Mouse (Mus musculus): ENCODE measurements around the gene Phospho1.

Phospho1 gene

DNA sequence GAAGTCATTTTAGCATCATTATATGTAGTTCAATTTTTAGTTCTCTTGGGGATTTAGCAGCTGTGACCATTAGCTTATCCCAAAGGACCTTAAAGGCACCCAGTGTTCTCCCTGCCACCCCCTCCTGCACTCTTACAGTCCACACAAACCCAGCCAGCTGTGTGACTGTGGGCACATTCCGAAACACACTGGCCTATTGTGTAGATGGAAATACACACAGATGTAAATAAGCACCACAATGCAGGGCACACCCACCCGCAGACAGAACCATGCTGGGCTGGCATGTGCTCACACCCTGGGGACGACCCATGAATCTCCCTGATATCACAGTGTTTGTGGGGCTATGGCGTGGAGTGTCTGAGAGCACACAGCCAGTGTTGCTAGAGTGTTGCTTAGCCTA, 12.1 kb upstream of the Phospho1 start:
- peak; percentile 43 for DNase-seq (ENCODE audit: low read depth, low spot score)

DNA sequence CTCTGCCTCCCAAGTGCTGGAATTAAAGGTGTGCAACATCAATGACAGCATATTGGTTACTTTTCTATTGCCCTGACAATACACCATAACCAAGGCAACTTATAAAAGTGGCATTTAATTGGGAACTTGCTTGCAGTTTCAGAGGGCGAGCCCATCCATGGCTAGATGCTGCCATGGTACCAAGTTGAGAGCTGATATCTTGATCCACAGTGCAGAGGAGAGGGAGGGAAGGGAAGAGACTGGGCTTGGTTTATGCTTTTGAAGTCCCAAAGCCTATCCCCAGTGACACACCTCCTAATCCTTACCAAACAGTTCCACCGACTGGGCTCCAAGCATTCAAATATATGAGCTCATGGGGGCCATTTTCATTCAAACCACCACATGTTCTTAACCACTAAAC, 10.2 kb upstream of the Phospho1 start:
- DNase-seq (ENCODE audit: low read depth, low spot score) = no peak

DNA sequence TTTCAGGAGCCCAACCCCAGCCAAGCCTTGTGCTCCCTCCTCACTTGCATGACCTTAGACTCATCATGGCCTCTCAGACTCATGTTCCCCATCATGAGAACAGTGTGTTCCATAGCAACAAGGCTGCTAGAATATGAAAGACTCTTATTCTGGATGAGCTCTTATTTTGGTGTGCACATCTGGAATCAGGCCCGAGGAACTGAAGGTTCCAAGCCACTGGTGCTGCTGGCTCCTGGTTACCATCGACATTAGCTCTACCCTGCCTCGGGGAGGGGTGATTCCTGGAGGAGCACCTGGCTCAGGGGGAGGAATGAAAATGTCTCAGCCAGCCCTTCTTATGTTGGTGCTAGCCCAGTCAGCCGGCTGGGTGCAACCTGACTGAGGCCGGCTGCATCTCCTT, 9.4 kb upstream of the Phospho1 start:
- no peak for DNase-seq (ENCODE audit: low read depth, low spot score)

DNA sequence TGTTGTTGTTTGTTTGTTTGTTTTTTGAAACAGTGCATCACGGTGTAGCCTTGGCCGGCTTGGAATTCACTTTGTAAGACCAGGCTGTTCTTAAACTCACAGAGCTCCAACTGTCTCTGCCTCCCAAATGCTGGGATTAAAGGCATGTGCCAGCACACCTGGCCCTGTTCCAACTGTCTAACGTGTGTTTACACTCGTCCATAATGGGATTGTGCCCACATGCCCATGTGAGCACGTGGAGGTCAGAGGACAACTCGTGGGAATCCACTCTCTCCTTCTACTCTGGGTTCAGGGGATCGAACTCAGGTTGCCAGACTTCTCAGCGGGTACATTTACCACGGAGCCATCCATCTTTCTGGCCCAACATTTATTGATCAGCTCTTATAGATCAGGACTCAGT, 8.9 kb upstream of the Phospho1 start:
- DNase-seq (ENCODE audit: low read depth, low spot score) = no peak

DNA sequence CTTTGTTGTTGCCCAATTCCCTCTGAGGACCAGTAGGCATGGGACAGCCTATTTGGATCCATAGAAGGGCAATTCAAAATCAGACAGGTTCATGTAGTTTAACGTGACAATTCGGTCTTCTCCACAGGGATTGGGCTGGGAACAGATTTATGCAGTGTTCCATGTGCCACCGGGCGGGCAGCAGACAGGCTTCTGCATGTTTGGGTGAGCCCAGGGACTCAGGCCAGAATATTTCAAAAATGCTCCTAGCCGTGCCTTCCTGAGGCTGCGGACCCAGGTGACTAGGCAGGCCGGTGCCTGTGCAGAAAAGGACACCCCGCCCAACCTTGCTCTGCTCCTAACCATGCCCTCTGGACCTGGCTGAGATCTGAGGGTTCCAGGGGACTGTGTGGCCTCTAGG, 5.2 kb upstream of the Phospho1 start:
- DNase-seq (ENCODE audit: low read depth, low spot score) = no peak

DNA sequence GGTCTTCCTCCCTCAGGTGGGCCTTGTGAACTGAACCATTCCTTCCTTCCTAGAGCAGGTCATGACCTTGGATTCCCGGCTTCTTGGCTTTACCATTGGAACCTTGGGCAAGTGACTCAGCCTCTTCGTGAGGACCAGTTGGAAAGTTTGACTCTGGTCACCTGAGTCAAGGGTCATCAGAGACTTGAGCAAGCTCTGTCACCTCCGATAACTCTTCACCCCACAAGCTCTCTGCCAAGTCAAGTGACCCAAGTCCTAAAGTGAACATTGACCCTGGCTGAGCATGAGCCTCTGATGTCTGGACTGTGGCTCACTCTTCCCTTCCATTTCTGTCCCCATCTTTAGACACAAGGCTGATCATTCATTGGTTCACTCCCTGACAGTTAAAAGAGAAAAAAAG, 2.8 kb upstream of the Phospho1 start:
- DNase-seq (ENCODE audit: low read depth, low spot score) = no peak

DNA sequence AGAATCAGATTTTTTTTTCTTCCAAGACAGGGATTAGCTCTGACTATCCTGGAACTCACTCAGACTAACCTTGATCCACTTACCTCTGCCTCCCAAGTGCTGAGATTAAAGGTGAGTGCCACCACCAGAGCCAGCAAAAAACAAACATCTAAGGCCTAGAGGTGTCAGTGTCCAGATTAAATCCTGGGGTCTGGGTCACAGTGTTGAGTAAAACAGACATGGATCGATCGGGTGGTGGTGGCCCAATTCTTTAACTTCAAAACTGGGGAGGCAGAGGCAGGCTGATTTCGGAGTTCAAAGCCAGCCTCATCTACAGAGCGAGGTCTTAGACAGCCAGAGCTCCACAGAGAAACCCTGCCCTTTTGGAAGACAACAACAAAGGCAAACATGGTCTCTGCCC, 1.9 kb upstream of the Phospho1 start:
- DNase-seq (ENCODE audit: low read depth, low spot score) = no peak

DNA sequence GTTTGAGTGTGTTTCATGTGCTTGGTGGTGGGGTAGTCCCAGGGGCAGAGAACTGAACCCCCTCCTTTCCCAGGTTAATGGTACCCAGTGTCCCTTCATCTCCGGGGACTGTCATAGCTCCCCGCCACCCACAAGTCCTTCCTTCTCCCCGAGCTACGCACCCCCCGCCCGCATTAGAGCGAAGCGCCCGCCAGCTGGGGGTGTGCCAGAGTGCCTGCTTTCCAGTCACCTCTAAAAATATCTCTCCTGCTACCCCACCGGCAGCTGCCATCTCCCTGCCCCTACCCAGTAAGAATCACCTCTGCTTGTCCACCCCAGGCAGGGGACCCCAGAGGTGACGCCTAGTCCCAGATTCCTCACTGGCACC, 561 bp downstream of the Phospho1 start:
- DNase-seq (ENCODE audit: low read depth, low spot score) = no peak

DNA sequence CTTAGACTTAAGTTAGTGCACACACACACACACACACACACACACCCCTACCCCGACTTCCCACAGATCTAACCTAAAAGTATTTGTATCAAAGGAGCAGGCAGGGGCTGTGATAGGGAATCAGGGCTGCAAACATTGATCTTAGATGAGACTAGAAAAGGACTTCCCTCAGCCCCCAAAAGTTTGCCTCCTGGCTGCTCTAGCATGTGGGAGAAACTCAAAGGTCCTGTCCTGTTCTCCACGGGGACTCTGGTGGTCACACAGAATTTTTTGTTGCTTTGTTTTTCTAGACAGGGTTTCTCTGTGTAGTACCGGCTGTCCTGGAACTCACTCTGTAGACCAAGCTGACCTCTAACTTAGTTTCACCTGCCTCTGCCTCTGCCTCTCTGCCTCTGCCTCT, 1.3 kb downstream of the Phospho1 start:
- DNase-seq (ENCODE audit: low read depth, low spot score) = no peak

DNA sequence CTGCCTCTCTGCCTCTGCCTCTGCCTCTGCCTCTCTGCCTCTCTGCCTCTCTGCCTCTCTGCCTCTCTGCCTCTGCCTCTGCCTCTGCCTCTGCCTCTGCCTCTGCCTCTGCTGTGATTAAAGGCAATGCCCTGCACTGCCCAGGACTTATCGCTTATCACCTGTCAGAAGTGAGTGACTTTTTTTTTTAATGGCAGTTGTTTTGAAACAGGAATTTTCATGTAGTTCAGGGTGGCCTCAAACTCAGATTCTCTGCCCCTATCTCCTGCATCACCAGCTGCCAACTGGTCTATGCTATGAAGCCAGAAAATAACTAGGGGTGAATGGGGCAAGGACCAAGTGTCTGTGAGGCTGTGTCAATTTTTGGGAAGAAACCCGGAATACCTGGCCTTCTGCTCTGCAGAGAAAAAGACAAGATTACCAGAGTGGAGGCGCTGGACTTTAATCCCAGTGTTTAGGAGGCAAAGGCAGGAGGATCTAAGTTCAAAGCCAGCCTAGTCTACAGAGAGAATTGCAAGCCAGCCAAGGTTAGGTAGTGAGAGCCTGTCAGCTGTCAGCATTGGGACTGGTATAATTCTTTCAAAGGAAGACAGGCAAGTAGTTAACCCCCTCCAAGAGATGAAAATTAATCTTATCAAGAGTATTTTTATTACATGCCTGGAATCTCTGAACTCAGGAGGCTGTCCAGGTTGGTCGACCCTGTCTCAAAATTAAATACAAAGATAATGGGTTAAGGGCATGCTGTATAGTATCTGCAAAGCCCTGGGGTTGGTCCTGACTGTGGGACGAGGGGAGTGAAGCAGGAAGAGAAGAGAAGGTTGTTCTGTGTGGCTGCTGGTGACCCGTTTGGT, 2.2 kb downstream of the Phospho1 start:
- no peak for DNase-seq (ENCODE audit: low read depth, low spot score)

DNA sequence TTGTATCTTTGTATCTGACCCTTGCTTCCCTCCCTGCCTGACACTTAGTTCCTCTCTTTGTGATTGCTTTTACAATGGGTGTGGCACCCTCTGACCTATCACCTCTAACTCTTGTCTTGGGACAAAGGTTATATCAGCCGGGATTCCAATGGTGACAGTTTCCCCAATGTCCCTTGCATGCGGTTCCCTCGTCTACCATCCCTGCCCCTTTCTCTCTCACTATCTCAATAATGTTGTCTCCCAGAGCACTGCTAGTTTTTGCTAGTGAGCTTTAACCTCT, 2.8 kb downstream of the Phospho1 start:
- DNase-seq (ENCODE audit: low read depth, low spot score) = no peak

DNA sequence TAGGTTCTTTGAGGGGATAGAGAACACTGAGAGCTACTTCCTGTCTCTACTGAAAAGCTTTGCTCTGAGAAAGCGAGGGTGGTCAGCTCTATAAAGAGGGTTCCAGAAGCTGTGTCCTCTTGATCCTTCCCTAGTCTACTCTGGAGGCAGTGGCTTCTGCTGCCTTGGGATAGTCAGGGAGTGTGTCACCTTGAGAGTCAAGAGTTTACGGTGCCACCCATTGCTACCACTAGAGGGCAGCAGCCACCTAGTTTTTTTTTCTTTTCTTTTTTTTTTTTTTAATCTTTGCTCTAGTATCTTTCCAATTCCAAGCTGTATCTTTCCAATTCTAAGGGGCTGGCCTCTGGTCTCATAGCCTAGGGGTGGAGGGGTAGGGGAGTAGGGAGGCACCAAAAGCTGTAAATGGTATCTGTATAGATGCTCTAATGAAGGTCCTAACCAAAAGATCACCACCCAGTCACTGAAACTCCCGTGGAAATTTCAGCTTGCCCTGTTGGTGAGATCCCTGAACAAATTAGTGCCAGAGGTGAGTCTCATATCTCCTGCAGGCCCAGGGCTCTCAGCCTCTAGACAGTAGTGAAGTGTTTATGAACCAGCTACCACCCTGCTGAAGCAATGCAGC, 3.3 kb downstream of the Phospho1 start:
- no peak for DNase-seq (ENCODE audit: low read depth, low spot score)

DNA sequence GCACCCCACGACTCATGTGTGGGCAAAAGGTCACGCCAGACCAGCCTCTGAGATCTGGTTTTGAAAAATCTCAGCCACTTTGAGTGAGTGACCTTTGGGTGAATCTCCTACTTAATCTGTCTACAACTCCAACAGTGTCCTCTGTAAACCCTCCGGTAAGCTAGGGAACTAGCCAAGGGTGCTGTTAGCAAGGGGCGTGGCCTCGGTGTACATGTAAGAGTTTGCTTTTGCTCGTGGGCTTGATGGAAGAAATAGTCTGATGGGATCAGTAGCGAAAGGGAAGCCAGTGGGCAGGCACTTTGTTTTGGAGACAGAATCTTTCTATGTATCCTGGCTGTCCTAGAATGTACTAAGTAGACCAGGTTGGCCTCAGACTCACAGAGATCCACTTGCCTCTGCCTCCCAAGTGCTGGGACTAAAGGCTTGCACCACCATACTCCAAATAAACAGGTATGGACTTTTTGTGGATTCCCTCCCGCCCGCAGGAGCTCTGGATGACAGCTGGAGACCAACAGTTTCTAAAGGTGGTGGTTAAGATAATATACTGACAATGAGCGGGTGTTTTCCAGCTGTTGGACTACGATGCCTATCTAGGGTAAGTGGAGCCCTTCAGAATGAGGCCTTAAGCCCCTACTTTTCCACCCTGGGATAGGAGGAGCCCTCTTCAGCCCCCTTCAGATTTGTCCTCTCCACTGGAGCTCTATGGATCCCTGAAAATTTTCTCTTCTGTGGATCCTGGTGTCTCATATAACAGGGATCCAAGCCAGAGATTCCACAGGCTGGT, 4.1 kb downstream of the Phospho1 start:
- no peak for DNase-seq (ENCODE audit: low read depth, low spot score)

DNA sequence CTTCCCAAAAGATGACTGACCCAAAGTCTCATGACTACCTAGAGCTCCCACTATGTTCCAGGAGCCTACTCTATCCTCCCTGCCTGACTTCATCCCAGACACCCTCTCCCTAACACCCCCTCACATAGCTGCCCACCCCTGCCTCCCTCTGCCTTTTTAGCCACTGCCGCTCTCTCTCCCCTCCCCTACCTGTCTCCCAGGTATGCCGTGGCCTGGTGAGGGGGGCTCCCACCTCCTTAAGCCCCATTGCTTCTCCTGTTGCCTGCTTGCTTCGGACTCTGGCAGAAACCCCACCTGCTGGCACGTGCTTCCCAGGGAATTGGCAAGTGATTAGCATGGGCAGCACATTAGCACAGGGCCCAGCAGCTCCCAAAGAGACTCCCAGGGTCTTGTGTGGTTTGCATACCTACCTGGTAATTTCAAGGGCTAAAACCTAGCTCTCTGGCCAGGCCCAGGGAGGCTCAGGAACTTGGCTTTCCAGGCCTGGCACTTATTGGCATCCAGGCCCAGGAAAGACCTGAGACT, 5.3 kb downstream of the Phospho1 start:
- DNase-seq (ENCODE audit: low read depth, low spot score) = no peak

DNA sequence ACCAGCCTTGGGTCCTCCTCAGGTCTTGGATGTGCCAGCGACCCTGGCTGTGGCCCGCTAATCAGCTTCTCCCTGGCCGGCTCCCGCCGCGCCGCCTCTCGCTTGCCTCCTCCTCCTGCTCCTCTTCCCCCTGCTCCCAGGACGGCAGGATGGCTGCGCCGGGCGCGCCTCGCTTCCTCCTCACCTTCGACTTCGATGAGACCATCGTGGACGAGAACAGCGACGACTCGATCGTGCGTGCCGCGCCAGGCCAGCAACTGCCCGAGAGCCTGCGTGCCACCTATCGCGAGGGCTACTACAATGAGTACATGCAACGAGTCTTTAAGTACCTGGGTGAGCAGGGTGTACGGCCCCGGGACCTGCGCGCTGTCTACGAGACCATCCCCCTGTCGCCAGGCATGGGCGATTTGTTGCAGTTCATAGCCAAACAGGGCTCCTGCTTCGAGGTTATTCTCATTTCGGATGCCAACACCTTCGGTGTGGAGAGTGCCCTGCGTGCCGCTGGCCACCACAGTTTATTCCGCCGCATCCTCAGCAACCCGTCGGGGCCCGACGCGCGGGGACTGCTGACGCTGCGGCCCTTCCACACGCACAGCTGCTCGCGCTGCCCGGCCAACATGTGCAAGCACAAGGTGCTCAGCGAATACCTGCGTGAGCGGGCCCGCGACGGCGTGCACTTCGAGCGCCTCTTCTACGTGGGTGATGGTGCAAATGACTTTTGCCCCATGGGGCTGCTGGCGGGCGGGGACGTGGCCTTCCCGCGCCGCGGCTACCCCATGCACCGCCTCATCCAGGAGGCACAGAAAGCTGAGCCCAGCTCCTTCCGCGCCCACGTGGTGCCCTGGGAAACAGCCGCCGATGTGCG, 6.3 kb downstream of the Phospho1 start:
- DNase-seq (ENCODE audit: low read depth, low spot score) = no peak

DNA sequence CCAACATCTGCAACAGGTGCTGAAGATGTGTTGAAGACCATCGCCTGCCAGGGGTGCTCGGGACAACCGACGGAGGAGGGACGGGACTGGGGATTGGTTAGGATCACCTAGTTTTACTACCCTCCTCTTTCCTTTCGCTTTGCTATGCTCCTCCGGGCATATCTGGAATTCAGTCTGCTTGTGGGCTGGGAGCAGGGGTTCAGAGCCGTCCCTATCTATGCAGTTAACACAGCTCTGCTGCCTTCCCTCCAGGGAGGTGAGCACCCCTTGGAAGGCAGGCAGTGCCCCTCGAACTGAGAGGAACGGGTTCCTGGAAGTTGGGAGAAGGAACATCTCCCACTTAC, 6.9 kb downstream of the Phospho1 start:
- no peak for DNase-seq (ENCODE audit: low read depth, low spot score)

DNA sequence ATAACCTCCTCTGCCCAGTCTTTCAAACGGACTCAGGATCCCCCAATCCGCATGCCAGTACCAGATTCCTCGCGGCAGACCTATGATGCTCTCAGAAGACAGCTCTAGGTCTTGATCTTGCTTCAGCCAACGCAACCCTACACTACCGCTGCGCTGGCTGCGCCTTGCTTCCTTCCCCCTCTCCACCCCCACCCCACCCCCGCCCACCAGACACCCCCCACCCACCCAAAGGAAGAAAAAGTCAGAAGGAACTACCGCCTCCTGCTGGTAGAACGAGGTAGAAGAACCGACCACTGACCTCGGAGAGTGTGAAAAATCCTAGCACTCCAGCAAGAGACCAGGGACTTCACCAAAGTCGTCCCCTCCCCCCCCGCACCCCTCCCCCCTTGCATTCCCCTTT, 7.3 kb downstream of the Phospho1 start:
- no peak for DNase-seq (ENCODE audit: low read depth, low spot score)

DNA sequence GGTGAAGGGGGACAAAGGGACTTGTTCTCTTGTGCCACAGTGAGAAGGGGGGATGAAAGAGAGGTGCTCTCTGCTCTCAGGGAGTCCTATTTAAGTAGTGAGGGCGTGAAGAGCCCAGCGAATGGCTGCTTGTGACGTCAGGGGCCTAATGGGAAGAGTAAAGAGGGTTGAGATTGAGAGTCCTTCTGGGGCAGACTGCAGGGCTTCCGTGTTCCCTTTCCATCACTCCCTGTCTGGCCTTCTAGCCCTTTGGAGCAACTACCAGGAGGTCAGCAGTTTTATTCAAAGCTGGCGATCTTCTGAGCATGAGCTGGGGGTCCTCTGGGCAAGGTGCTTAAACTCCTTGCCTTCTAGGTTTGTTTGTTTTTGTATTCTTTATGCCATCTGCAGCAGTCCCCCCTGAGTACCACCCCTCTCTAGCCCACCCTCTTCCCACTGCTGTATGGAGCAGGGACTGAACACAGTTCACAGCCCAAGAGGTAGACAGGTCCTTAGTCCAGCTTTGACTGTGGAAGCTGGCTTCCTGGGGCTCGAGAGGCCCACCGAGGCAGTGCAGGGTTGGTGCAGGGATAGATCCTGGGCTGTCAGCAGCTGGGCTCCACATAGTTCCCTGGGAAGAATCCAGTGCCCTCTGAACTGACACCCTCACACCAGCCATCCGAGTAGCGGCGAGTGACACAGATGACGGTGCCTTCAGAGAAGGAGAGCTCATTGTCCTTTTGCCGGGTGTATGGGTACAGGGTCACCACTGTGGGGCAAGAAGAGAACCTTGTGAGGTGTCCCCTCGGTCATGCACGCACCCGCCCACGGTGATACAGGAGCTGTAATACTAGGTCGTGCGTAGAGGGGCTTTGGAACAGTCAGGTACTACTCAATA, 8.1 kb downstream of the Phospho1 start:
- no peak for DNase-seq (ENCODE audit: low read depth, low spot score)

DNA sequence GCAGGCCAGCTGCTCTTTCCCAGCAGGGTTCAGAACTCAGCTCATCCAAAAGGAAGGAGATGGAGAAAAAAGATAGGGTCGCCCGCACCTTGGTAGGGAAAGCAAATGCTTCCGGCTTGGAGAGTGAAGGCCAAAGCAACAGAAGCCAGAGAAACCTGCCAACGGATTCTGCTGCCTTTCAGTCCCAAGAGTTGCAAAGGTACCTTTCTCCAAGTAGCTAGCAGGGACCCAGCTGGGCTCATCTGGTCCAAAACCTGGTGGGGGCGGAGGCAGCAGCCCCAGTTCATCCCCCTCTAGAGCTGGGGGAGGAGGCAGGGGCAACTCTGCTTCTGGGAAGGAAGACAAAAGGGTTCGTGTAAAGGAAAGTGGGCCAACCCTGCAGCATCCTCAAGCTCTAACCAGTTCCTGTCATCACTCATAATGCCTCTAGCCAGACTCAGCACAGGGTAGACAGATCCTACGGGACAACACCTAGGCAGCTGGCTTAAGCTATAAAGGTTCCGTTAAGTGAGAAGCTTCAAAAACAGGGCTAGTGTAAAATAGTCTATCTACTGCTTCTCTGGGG, 8.8 kb downstream of the Phospho1 start:
- DNase-seq (ENCODE audit: low read depth, low spot score) = no peak

DNA sequence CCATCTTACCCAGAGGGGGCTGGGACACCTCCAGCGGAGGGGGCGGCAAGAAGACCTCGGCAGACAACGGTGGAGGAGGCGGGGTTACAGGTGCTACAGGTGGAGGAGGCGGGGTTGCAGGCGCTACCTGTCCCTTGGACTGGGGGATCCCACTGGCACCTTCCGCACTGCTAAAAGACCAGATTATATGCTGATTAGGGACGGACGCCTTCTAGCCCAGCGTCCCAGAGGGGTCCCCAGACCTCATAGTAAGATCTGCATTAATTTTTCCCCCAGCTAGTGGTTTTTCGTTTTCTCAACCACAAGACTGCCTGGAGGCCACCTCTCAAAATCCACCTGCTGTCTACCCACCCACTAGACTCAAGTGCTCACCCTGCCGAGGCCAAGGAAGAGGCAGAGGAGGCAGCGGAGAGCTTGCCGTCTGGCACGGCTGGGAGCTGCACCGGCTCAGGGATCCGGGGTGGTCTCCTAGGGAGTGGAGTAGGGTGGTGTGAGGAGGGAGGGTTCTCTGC, 9.4 kb downstream of the Phospho1 start:
- no peak for DNase-seq (ENCODE audit: low read depth, low spot score)
